Mouse (Mus musculus) Patski (cell line): ENCODE results near the gene Napa. TPM values are rescaled to one million over a fixed set of nuclear protein-coding genes. Genes with fewer than 3 reads are reported as not detected.
A peak's percentile ranks its signal among the peaks of the same experiment; 100 is the strongest.

Experiments used
- ATAC-seq: fragments of 100-300 bp; one replicate; pipeline ENCODE4 v1.8.0; 2021
- CTCF ChIA-PET: fragments of 350-600 bp; sonication (Branson Sonifier 250); formaldehyde crosslinking; loops from one replicate; lab custom pipeline; 2022; ENCODE audit warnings: inconsistent platforms; lab: Charles Lee
- POLR2A ChIA-PET: fragments of 350-600 bp; sonication (Branson Sonifier 250); formaldehyde crosslinking; loops from one replicate; lab custom pipeline; 2022; ENCODE audit warnings: antibody characterized with exemption, inconsistent platforms; lab: Charles Lee
- DNase-seq: peaks from one replicate; pipeline ENCODE4 v3.0.0-alpha.2; 2011; ENCODE audit warnings: low read depth, low spot score
- H3K27me3 ChIP-seq: fragments of 371-371 bp; one replicate; pipeline ENCODE4 v1.5.1; 2021
- CTCF ChIP-seq: fragments of 100-300 bp; IDR thresholded peaks from one replicate; pipeline ENCODE4 v1.5.1; 2021
- in situ Hi-C: fragments of 300-500 bp; cut with MboI; formaldehyde crosslinking; loops from 3 replicates; pipeline ENCODE4 v1.11.1; 2018; ENCODE audit warnings: low pct_unique_long_range_greater_than_20kb, mixed read lengths
- polyA plus RNA-seq: library from polyadenylated mRNA; unstranded; gene quantifications from one replicate; pipeline ENCODE4 v1.2.3, GENCODE M21; 2021

Gene Napa
- polyA plus RNA-seq, 1 experiment from 2014 or later, result 178 TPM

DNA sequence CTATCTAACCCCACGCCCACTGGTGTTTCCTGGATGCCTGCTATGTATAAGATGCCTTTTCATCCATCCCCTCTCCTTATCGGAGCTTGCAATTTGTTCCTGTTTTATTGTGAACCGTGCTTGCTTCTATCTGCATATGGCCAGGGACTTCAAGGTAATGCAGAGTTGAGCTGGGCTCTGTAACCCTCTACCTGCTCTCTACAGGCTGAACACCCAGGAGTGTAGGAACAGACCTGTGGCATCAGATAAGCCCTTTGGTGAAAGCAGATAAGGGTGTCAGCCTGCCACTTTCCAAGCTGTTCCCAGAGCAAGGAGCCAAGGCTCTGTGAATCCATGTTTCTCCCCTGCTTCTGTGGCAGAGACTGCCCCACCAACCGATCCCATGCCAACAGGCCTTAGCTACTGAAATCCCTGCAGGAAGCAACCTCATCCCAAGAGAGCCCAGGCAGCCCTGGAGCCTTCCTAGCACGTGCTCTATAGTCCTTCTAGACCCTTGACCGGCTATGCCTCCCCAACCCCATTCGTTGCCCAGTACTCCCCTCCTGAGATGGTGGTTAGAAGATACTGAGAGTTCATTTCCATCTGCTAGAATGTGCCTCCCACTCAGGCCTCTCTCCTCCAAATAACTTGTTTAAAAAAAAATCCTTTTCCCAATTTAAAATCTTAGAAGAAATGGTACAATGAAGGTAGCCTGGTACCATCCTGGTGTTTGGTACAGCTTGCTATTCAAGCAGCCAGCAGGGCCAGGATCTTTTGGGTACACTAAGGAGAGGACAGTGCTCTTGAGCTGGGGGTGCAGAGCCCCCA lies 13.2 kb downstream of the Napa start:
- POLR2A ChIA-PET, result interaction anchor here (0.8 kb wide), 1 partner anchor 11 kb away, joined by 3 read pairs; no protein-coding TSS in a partner anchor
- no peak for TF ChIP-seq CTCF
- ATAC-seq (no peak), DNase-seq (no peak)
- no peaks in the 10 kb centered on the region for H3K27me3 ChIP-seq
- in situ Hi-C loops, result no loop called here
- CTCF ChIA-PET, result no interaction called here

DNA sequence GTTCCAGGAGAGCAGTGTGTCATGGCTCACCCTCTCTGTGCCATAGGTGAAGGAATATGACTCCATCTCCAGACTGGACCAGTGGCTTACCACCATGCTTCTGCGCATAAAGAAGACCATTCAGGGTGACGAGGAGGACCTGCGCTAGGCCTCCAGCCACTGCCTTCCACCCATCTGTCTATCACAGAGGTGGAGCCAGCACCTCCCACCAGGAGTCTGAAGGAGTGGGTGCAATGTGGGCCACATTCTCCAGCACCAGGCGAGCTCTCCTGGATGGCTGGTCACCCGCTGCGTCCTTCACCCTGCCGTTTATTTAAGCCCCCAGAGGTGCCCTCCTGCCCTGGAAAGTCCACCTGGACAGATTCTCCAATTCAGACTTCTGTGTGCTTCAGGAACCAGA lies 18.2 kb downstream of the Napa start:
- DNase-seq, result no peak
- no peak for ATAC-seq
- no peaks in the 10 kb centered on the region for H3K27me3 ChIP-seq
- CTCF ChIA-PET, result no interaction called here
- POLR2A ChIA-PET, result no interaction called here
- no peak for TF ChIP-seq CTCF
- in situ Hi-C loops, result no loop called here

DNA sequence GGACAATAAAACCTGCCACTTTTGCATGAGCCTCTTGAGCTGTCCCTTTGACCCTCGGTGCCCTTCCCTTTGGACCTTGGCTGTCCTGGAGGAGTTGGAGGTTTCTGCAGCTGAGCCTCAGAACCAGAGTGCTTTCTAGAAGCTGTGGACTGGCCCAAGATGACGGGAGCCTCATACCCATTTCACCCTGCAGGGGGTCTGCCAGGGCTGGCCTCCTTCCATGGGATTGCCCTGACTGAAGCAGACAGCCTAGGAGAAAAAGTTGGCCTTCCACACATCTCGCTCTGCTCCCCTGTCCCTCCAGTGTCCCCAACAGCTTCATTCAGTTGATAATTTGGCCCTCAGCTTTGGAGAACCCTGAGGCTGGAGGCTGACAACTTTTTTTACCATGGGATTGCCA lies 18.8 kb downstream of the Napa start:
- in situ Hi-C loops, result no loop called here
- CTCF ChIA-PET, result interaction anchor here (0.8 kb wide), 1 partner anchor 8 kb away, joined by 3 read pairs; no protein-coding TSS in a partner anchor
- ATAC-seq (no peak), DNase-seq (no peak)
- POLR2A ChIA-PET, result no interaction called here
- TF ChIP-seq CTCF, result no peak
- no peaks in the 10 kb centered on the region for H3K27me3 ChIP-seq

DNA sequence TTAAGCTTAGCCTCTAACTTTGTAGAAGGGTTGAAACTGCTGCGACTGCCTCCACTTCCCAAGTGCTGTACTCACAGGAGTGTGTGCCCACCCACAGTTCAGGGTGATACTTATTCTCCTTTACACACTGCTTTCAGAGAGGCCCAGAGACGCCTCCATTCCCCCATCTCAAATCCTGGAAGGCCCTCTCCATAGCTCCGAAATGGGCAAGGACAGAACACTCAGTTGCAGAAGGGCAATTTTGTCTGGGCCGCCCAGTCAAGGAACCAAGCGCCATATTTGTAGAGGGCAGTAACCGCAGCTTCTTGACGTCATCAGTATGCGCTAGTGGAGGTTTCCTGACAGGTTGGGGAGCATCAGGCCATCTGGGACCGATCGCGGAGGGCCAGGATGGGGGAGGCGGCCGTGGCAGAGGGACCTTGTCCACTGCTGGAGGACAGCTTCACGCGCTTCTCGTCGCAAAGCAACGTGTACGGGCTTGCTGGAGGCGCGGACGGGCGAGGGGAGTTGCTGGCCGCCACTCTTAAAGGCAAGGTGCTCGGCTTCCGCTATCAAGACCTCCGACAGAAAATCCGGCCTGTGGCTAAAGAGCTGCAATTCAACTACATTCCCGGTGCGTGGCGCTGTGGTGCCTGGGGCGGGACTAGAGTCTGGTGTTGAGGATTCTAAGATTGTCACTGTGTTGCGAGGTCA lies 21.5 kb downstream of the Napa start, which contains the start of gene Kptn:
TSS of gene Kptn (plus strand) at position 327 of the 693 bp plus-strand sequence.
- peak; percentile 66 for ATAC-seq
- ChIA-PET POLR2A (interaction anchor here (0.8 to 1.3 kb wide), 2 partner anchors 15 to 16 kb away, joined by 3 to 5 read pairs; no protein-coding TSS in a partner anchor), CTCF (interaction anchor here (0.8 to 2.8 kb wide), 4 partner anchors 15 to 37 kb away, joined by 3 to 18 read pairs (median 4); partner anchors contain the start of gene Napa)
- in situ Hi-C loops, result no loop called here
- peak; percentile 67 for DNase-seq
- TF ChIP-seq CTCF, result no peak
- no peaks in the 10 kb centered on the region for H3K27me3 ChIP-seq

DNA sequence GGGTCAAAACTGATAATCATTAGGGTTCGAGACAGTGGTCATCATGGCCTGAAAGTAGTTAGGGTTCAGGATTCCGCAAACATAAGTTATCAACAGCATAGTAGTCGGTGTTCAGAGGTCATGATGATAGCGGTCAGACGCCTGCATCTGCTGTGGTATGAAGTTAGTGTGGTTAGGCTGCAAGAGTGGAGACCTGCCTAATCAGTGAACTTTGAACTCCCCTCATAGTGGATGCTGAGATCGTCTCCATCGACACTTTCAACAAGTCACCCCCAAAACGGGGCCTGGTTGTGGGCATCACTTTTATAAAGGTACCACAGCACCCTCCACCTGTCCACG lies 22.0 kb downstream of the Napa start:
- DNase-seq (no peak), ATAC-seq (no peak)
- H3K27me3 ChIP-seq, result no peaks in the 10 kb centered on the region
- POLR2A ChIA-PET, result interaction anchor here (1.3 kb wide), 1 partner anchor 17 kb away, joined by 5 read pairs; no protein-coding TSS in a partner anchor
- no peak for TF ChIP-seq CTCF
- CTCF ChIA-PET, result interaction anchor here (1.1 to 2.8 kb wide), 3 partner anchors 16 to 23 kb away, joined by 3 to 18 read pairs (median 5); partner anchors contain the start of gene Napa
- in situ Hi-C loops, result no loop called here

DNA sequence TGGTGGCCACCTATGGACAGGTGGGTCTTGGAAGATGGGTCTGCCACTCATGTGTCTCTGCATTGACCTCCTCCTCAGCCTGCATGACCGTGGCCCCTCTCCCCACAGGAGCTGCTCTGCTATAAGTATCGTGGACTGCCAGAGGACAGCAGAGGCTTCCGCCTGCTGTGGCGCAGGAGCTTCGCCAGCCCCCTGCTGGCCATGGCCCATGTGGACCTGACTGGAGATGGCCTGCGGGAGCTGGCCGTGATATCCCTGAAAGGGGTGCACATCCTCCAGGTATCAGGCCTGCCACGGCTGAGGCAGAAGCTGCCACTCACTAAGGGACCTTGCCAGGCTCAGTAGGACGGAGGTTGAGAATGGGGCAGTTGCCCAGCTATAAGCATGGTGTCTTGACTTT lies 27.6 kb downstream of the Napa start:
- TF ChIP-seq CTCF, result no peak
- POLR2A ChIA-PET, result no interaction called here
- peaks cover 6% of the 10 kb centered on the region for H3K27me3 ChIP-seq
- no peak for DNase-seq
- CTCF ChIA-PET, result no interaction called here
- in situ Hi-C loops, result no loop called here
- ATAC-seq, result no peak

DNA sequence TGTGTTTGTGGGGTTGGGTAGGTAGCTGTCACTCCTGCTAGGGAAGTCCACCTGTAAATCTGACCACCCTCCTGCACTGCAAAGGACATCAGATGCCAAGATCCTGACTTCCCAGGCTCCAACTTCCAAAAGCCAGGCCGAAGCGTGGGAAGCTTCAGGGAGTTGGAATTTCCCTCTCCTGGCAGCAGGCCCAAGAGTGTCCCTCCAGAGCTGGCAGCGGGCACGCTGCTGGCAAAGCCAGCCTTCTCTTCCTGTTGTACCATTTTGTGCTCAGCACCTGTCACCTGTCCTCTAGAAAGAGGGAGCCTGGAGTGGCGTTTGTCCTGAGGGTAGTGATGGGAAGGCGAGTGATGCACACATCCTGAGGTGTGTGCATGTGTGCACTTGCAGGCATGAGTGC lies 30.1 kb downstream of the Napa start:
- in situ Hi-C loops, result no loop called here
- TF ChIP-seq CTCF, result no peak
- DNase-seq, result no peak
- no peak for ATAC-seq
- CTCF ChIA-PET, result no interaction called here
- peaks cover 8% of the 10 kb centered on the region for H3K27me3 ChIP-seq
- POLR2A ChIA-PET, result no interaction called here

DNA sequence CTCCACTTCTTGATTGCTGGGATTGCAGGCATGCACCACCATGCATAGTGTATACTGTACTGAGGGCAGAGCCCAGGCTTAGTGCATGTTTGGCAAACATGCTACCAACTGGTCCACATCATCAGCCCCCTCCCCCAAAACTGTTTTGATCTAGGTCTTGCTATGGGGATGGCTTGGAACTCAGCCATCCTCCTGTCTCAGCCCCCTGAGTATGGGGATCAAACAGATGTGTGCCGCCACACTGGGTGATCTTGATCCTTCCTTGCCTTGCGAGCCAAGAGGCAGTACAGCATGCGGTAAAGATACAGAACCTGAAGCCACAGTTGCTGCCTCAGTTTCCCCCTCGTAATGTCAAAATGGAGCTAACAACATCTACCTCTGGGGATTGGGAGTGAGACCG lies 30.6 kb downstream of the Napa start:
- CTCF ChIA-PET, result no interaction called here
- peaks cover 10% of the 10 kb centered on the region for H3K27me3 ChIP-seq
- ATAC-seq (no peak), DNase-seq (no peak)
- in situ Hi-C loops, result no loop called here
- TF ChIP-seq CTCF, result no peak
- POLR2A ChIA-PET, result no interaction called here

DNA sequence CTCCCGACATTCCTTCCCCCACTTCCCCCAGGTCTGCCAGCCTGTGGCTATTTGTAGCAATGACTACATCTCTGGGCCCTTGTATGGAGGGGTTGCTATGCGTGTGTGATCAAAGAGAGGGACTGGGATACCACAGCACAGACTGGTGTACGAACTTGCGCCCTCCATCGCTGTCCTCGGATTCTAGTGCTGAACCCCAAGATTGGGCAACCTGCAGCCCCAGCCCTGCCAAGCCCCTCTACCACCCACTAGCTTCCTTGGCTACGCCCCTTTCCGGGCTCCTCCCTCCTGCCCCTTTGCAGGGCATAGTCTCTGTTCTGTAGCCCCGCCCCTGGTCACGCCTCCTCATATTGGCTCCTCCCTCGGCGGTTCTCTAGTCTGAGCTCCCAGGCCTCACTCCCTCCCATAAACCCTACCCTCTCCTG lies 31.2 kb downstream of the Napa start, which contains the start of gene Slc8a2:
TSS of gene Slc8a2 (plus strand) at position 406 of the 425 bp plus-strand sequence.
- ChIA-PET CTCF (no interaction called here), POLR2A (interaction anchor here (0.6 kb wide), 1 partner anchor 198 kb away, joined by 3 read pairs; no protein-coding TSS in a partner anchor)
- no peak for DNase-seq
- no peak for TF ChIP-seq CTCF
- in situ Hi-C loops, result no loop called here
- ATAC-seq, result peak; percentile 73
- peaks cover 14% of the 10 kb centered on the region for H3K27me3 ChIP-seq

DNA sequence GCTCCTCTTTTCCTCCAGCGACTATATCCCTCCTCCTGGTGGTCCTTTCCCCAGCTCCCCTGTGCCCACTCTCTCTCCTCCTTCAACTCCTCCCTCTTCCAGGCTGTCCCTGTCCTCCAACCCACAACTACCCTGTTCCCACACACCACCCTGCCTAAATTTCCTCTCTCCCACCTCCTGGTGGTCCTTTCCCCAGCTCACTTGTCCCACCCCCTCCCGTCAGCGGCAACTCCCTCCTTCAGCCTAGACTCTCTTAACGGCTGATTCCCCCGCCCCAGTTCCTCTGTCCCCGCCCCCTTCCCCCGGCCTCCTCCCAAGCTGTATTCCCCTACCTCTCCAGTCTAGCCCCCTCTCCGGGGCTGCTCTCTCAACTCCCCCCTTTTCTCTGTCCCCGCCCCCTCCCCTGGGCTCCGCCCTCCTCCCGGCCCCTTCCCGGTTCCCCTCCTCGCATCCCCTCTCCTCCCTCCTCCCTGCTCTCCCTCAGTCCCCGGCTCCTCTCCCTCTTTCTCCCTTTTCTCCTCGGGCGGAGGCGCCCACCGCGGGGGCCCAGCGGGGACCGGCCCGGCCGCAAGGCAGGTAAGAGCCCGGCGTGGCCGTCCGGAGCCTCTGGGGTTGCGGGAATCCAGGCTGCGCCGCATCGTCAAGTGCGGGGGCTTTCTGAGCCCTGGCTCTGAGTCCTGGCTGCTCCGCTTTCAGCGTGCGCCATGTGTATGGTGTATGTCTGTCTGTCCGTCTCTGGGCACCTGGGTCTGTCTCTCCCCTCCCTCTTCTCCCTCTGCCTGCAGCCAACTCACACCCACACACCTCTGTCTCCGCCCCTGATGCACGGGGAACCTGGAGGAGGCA lies 31.8 kb downstream of the Napa start:
- CTCF ChIA-PET, result interaction anchor here (1.1 kb wide), 1 partner anchor 25 kb away, joined by 4 read pairs; no protein-coding TSS in a partner anchor
- H3K27me3 ChIP-seq, result peaks cover 19% of the 10 kb centered on the region
- in situ Hi-C loops, result no loop called here
- ATAC-seq (peak; percentile 29), DNase-seq (no peak)
- TF ChIP-seq CTCF, result no peak
- POLR2A ChIA-PET, result interaction anchor here (0.6 kb wide), 1 partner anchor 199 kb away, joined by 3 read pairs; no protein-coding TSS in a partner anchor
